Mouse (Mus musculus) macrophage (primary cell): ENCODE measurements around the gene Tc2n. TPM values are rescaled to one million over a fixed set of nuclear protein-coding genes. Genes with fewer than 3 reads are reported as not detected.
A peak's percentile ranks its signal among the peaks of the same experiment; 100 is the strongest.

Source experiments
- H3K27ac ChIP-seq: fragments of 350-480 bp; formaldehyde crosslinking; 2 replicates; pipeline ENCODE4 v1.9.0; 2021
- H3K36me3 ChIP-seq: fragments of 350-480 bp; formaldehyde crosslinking; 2 replicates; pipeline ENCODE4 v1.9.0; 2021; ENCODE audit errors: inconsistent target
- H3K4me3 ChIP-seq: fragments of 350-480 bp; formaldehyde crosslinking; 2 replicates; pipeline ENCODE4 v1.9.0; 2021; ENCODE audit errors: inconsistent target
- H3K79me2 ChIP-seq: fragments of 350-480 bp; formaldehyde crosslinking; 2 replicates; pipeline ENCODE4 v1.9.0; 2021; ENCODE audit errors: inconsistent target
- WGBS: methylation state at CpG from one replicate; pipeline ENCODE4 v1.1.7; 2026; ENCODE audit warnings: inconsistent platforms; ENCODE audit not compliant: missing documents; 5-methylcytosine and 5-hydroxymethylcytosine counted together
- polyA plus RNA-seq: library from polyadenylated mRNA; stranded (reverse); fragments of 250-400 nt; gene quantifications from 3 replicates; pipeline ENCODE4 v1.2.4, GENCODE M21; 2018; ENCODE audit warnings: inconsistent platforms
- total RNA-seq, 78 experiments: library from RNA; depleted of rRNA; stranded (reverse); fragments of 250-400 nt; gene quantifications; 1 replicate in 9 of 78; 2 replicates in 24 of 78; 3 replicates in 43 of 78; 4 replicates in 2 of 78; pipeline ENCODE4 v1.2.4; 2018; ENCODE audit warnings: inconsistent platforms in 56 of 78

Tc2n gene
- not detected for total RNA-seq (2018; cell fraction: chromatin; rRNA removed)
- not detected for total RNA-seq (2018; cell fraction: cytosol; rRNA removed)
- total RNA-seq (2018; cell fraction: nucleus; rRNA removed) = not detected
- not detected in 3 replicates for polyA plus RNA-seq

DNA sequence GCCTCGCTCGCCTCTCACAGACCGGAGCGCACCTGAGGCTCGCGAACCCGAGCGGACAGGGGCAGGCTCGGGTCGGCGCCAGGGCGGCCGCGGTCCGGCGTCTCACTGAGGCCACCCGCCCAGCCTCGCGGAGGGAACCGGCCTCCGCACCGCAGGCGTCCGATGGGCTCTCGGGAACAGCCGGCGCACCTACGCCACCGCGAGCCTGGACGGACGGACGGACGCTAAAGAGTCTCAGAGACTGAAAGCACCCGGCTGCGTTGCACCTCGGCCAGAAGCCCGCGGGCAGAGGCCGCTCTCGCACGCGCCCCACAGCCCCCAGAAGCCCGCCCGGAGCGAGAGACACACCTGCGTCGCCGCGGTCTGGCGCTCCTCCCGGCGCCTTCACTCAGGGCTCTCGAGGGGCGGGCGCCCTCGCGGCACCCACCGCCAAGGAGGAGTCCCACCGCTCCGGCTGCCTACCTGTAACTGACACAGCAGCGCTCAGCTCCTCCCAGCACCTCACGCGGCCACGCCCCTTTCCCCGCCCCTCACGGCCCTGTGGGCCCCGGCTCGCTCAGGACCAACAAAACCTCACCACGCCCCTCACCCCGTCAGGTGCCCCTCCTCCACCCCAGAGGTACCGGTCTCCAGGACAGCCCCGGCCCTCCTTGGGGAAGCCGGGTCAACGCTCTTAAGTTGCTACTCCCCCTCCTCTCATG, at the start of gene Tc2n:
TSS of gene Tc2n (minus strand) at position 470 of the 701 bp plus-strand sequence.
- Histone ChIP-seq H3K4me3 (peak within 1 kb of the TSS; percentile 3; the same call in 1 of the 2 replicates), H3K79me2 (no peaks in the 10 kb centered on the region)
- 2% methylated on average over 71 of the region's 75 CpGs for WGBS

GRCm38 (mm10) chr12:101767306-101768053, 49.2 kb upstream of the Tc2n start:
- no peaks in the 10 kb centered on the region for H3K79me2 ChIP-seq
- WGBS = 51% methylated on average over 9 of the region's 9 CpGs
- no peak overlapping the region for H3K4me3 ChIP-seq
- H3K27ac ChIP-seq = no peak overlapping the region
- H3K36me3 ChIP-seq = no peaks in the 10 kb centered on the region

More for the DNA sequence above, at the start of gene Tc2n:
- no peaks in the 10 kb centered on the region for H3K36me3 ChIP-seq
- no peak within 1 kb of the TSS for H3K27ac ChIP-seq

GRCm38 (mm10) chr12:101766228-101766852, 48.0 kb upstream of the Tc2n start:
- Histone ChIP-seq H3K27ac (no peak overlapping the region), H3K79me2 (no peaks in the 10 kb centered on the region), H3K4me3 (no peak overlapping the region), H3K36me3 (no peaks in the 10 kb centered on the region)
- WGBS = 38% methylated on average over 3 of the region's 3 CpGs

DNA sequence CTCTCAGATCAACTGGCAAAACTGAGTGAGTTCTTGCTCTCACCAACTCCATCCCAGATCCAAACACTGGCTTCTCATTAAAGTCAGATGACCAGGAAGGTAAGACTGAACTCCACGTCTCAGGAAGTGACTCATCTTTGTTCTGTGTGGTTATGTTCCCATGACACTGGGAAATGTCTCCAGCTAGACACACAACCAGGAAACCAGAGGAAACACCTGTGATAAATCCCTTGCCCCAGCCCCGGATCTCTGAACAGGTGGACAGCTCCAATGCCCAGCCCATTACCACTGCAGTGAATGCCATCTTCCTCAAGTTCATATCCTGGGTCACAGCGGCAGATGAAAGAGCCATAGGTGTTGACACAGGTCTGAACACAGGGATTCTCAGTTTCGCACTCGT, 46.5 kb upstream of the Tc2n start:
- Histone ChIP-seq H3K79me2 (no peaks in the 10 kb centered on the region), H3K27ac (no peak overlapping the region), H3K36me3 (no peaks in the 10 kb centered on the region), H3K4me3 (no peak overlapping the region)
- 51% methylated on average over 4 of the region's 5 CpGs for WGBS

DNA sequence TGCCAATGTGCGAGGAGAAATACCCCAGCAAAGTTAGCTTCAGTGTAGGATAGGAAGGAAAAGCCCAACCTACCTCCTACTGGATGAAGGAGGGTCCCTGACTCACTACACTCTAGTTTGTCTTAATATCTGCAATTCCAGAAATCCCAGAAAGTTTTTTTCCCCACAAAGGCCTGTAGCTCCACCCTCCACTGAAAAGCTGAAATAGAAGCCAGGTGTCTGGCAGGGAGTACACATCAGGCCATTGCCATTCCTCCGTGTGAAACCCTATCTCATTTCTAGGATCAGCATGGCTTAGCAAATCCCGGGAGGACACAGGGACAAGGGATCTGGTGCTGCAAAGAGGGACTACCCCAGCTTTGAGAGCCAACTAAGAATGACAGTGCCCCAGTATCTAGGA, 44.7 kb upstream of the Tc2n start:
- Histone ChIP-seq H3K79me2 (no peaks in the 10 kb centered on the region), H3K27ac (no peak overlapping the region), H3K36me3 (no peaks in the 10 kb centered on the region), H3K4me3 (no peak overlapping the region)
- WGBS = 92% methylated on average over 3 of the region's 3 CpGs

- H3K27ac ChIP-seq = no peak overlapping the region
- no peak overlapping the region for H3K4me3 ChIP-seq
- H3K79me2 ChIP-seq = no peaks in the 10 kb centered on the region
- H3K36me3 ChIP-seq = no peaks in the 10 kb centered on the region
- 94% methylated on average over 5 of the region's 5 CpGs for WGBS
These were observed 43.7 kb upstream of the Tc2n start for GRCm38 (mm10) chr12:101762054-101762453.

GRCm38 (mm10) chr12:101759440-101760045, 41.2 kb upstream of the Tc2n start:
- WGBS = 64% methylated on average over 6 of the region's 6 CpGs
- Histone ChIP-seq H3K4me3 (no peak overlapping the region), H3K27ac (no peak overlapping the region), H3K79me2 (no peaks in the 10 kb centered on the region), H3K36me3 (no peaks in the 10 kb centered on the region)

DNA sequence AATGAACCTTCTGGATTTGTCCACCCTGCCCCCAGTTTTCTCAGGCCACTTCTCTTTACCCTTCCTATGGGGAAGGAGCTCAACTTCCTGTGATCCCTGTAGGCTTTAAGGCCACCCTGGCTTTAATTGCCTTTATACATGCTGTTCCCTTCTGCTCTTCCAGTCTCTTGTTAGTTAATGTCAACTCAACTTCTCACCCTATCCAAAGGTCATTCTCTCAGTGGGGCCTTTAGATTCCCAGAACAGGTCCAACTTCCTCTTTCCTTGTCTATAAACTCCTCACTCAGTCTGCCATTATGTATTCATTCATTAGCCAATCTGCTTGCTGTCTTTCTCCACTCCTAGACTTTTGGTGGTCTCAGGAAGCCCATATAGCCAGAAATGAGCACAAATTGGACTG, 40.4 kb upstream of the Tc2n start:
- Histone ChIP-seq H3K4me3 (no peak overlapping the region), H3K36me3 (no peaks in the 10 kb centered on the region), H3K27ac (no peak overlapping the region), H3K79me2 (no peaks in the 10 kb centered on the region)

DNA sequence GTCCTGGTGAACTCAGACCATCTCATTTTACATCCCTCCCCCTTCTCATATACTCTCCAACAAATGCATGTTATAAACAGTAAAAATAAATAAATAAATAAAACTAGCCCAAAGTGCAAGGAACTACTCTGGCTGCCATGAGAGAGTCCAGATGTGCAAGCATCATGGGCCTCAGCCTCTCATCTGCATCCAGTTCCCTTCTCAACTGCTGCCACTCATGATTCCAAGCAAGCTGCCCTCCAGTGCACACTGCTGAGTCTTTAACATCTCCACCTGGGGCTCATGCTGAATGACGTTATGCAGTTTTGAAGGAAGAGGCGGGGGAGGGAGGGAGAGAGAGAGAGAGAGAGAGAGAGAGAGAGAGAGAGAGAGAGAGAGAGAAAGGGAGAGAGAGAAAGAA, 24.1 kb upstream of the Tc2n start:
- WGBS = 83% methylated on average over 2 of the region's 2 CpGs
- no peaks in the 10 kb centered on the region for H3K36me3 ChIP-seq

GRCm38 (mm10) chr12:101740486-101740885, 22.2 kb upstream of the Tc2n start:
- Histone ChIP-seq H3K27ac (no peak overlapping the region), H3K79me2 (no peaks in the 10 kb centered on the region), H3K36me3 (no peaks in the 10 kb centered on the region), H3K4me3 (no peak overlapping the region)
- 51% methylated on average over 2 of the region's 2 CpGs for WGBS

More for the DNA sequence above, 24.1 kb upstream of the Tc2n start:
- Histone ChIP-seq H3K79me2 (no peaks in the 10 kb centered on the region), H3K4me3 (no peak overlapping the region), H3K27ac (no peak overlapping the region)

- Histone ChIP-seq H3K27ac (no peak overlapping the region), H3K79me2 (no peaks in the 10 kb centered on the region)
- WGBS = 6% methylated on average over 2 of the region's 2 CpGs
These were observed 21.7 kb upstream of the Tc2n start for GRCm38 (mm10) chr12:101740045-101740444.

DNA sequence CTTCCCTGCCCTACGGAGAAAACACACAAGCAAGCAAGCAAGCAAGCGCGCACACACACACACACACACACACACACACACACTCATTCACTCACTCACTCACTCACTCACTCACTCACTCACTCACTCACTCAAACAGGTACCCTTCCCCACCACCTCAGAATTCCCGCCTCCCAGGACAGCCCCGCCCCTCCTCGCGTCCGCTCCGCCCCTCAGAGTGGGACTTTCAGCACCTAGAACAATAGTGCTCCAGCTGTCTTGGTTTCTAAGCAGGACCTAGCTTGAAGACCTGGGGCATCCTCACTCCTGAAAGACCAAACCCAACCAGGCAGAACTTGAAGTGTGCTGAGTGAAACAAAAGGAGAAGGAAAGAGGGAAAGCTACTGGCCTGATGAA, 430 bp upstream of the Tc2n start:
- peak overlapping the region; percentile 3; the same call in 1 of the 2 replicates for H3K4me3 ChIP-seq
- no peak overlapping the region for H3K27ac ChIP-seq
- no peaks in the 10 kb centered on the region for H3K36me3 ChIP-seq
- H3K79me2 ChIP-seq = no peaks in the 10 kb centered on the region
- WGBS = 0% methylated on average over 7 of the region's 9 CpGs

More at GRCm38 (mm10) chr12:101740045-101740444, 21.7 kb upstream of the Tc2n start:
- Histone ChIP-seq H3K36me3 (no peaks in the 10 kb centered on the region), H3K4me3 (no peak overlapping the region)

DNA sequence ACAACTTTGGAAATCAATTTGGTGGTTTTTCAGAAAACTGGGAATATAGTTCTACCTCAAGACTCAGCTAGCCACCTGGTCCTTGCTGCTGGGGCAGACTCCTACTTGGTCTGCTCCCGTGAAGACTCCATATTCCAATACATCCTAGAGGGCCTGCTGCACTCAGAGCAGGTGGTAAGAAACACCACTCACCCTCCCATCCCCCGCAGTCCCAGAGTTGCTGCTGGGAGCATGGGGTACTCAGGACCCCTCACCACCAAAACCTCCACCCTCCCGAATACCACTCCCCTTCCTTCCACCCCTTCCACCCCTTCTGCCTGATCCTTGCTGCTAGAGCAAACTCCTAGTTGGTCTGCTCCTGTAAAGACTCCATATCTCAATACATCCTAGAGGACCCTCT, 19.1 kb downstream of the Tc2n start:
- 100% methylated on average over 3 of the region's 3 CpGs for WGBS
- Histone ChIP-seq H3K36me3 (no peaks in the 10 kb centered on the region), H3K4me3 (no peak overlapping the region), H3K79me2 (no peaks in the 10 kb centered on the region), H3K27ac (no peak overlapping the region)

DNA sequence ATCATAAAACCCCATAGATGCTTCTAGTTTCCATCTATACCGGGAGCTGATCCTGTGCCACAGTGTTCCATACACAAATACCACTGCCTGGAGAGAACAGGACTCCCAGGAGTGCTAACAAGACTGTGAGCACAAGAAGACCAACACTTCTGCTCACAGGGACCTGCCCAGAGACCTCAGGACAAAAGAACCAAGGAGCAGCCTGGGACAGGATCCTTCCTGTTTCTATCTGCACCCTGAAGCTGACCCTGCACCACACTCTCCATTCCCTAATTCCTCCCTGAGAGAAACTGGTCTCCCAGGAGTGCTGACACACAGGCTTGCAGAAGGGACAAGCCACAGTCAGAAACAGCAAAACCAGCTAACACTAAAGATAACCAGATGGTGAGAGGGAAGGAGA, 21.8 kb downstream of the Tc2n start:
- WGBS = 82% methylated on average over 1 of the region's 1 CpGs
- Histone ChIP-seq H3K27ac (no peak overlapping the region), H3K36me3 (no peaks in the 10 kb centered on the region), H3K4me3 (no peak overlapping the region), H3K79me2 (no peaks in the 10 kb centered on the region)
